Mouse (Mus musculus) embryonic facial prominence, embryonic 10.5 days (tissue): ENCODE measurements around the gene Angptl7. TPM values are rescaled to one million over a fixed set of nuclear protein-coding genes. Genes with fewer than 3 reads are reported as not detected.
A peak's percentile ranks its signal among the peaks of the same experiment; 100 is the strongest.

Experiments
- DNase-seq: peaks from one replicate; pipeline ENCODE4 v3.0.0-alpha.2; 2017; ENCODE audit warnings: low spot score
- H3K27ac ChIP-seq: fragments of 300-500 bp; sonication (generic); replicated peaks from 2 replicates; pipeline ENCODE4 v1.5.1; 2016; ENCODE audit warnings: mild to moderate bottlenecking
- H3K27me3 ChIP-seq: fragments of 300-500 bp; sonication (generic); replicated peaks from 2 replicates; pipeline ENCODE4 v1.6.1; 2016; ENCODE audit warnings: low read depth, mild to moderate bottlenecking; ENCODE audit not compliant: poor library complexity, severe bottlenecking
- H3K36me3 ChIP-seq: fragments of 300-500 bp; sonication (generic); replicated peaks from 2 replicates; pipeline ENCODE4 v1.6.1; 2016; ENCODE audit warnings: mild to moderate bottlenecking, moderate library complexity
- H3K4me1 ChIP-seq: fragments of 300-500 bp; sonication (generic); 2 replicates; pipeline ENCODE4 v1.6.1; 2016
- H3K4me3 ChIP-seq: fragments of 300-500 bp; sonication (generic); 2 replicates; pipeline ENCODE4 v1.5.1; 2016; ENCODE audit warnings: mild to moderate bottlenecking, moderate library complexity
- H3K9me3 ChIP-seq: fragments of 300-500 bp; sonication (generic); 2 replicates; pipeline ENCODE4 v1.6.1; 2016; ENCODE audit warnings: mild to moderate bottlenecking
- WGBS: fragments of 180-500 bp; shearing (Covaris S2); methylation state at CpG from one replicate; pipeline ENCODE4 v1.1.7; 2016; 5-methylcytosine and 5-hydroxymethylcytosine counted together
- polyA plus RNA-seq: library from polyadenylated mRNA; unstranded; fragments of >200 nt; fragmentation: Nextera tagmentation; extraction: Ambion mirVana; gene quantifications from 2 replicates; pipeline ENCODE4 v1.2.1, GENCODE M21; 2016

Angptl7 gene
- 0.23 and 0.37 TPM in 2 replicates for polyA plus RNA-seq

DNA sequence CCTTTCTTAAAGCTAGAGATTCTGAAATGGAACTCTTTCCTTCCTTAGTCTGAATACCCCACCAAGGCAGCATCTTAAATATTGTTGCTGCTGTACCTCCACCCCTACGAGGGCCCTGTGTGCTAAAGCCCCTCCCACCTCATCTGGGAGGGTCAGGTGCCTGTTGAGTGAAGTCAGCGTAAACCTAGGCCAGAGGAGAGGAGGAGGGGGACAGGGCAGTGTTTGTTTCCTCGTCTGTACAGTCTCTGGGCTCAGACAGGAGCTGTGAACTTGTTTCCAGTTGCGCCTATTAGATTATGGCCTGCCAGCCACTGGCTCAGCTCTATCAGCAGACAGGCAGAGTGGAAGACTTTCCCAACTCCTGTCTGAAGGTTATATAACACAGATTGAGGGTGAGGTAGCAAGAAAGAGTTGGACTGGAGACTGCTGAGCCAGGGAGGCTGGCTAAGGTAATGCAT is at the start of gene Angptl7:
Gene Angptl7, minus strand, starts transcription at position 51 of the 458 bp plus-strand sequence.
- 71% methylated on average over 4 of the region's 4 CpGs for WGBS
- no peak within 1 kb of the TSS for H3K27ac ChIP-seq
- H3K27me3 ChIP-seq, result no peaks in the 10 kb centered on the region
- no peak within 1 kb of the TSS for H3K4me3 ChIP-seq
- DNase-seq, result no peak
- no peaks in the 10 kb centered on the region for H3K9me3 ChIP-seq
- H3K4me1 ChIP-seq, result no peaks in the 10 kb centered on the region
- peaks cover 96% of the 10 kb centered on the region for H3K36me3 ChIP-seq

DNA sequence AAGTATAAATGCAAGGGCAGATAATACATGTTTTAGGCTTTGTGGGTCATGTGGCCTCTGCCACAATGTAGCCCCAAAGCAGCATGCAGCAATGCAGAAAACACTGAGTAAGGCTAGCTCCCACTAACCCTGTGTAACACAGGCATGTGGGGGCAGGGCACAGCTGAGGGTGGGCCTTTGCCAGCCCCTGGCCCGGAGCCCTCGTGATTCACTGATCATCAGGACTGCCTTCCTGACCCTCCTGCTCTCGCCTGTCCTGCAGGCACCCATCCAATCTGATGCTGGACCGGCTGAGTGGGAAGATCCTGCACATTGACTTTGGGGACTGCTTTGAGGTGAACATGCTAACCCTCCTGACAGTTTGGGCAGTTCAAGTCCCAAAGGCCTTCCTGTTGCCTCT is 48.8 kb upstream of the Angptl7 start:
- H3K27me3 ChIP-seq, result no peaks in the 10 kb centered on the region
- no peak for DNase-seq
- peaks cover 99% of the 10 kb centered on the region for H3K36me3 ChIP-seq
- no peaks in the 10 kb centered on the region for H3K9me3 ChIP-seq
- no peaks in the 10 kb centered on the region for H3K4me1 ChIP-seq
- H3K27ac ChIP-seq, result no peak overlapping the region
- H3K4me3 ChIP-seq, result no peak overlapping the region
- WGBS, result 91% methylated on average over 4 of the region's 4 CpGs

DNA sequence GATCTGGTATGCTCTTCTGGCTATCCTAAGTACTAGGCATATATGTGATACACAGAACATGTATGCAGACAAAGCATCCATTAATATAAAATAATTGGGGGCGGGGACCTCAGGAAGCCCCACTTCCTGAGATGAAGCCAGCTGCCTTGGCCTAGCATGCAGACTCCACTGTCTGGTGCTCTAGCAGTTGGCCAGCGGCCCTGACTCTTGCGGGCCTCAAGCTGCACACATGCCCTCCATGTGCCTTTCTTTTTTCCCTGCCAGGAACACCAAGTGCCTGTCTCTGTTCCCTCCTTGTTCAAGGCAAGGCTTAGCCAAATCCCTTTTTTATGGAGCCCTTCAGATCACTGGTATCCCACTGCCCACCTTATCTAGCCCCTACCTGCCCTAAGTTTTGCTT is 35.6 kb upstream of the Angptl7 start:
- H3K4me3 ChIP-seq, result no peak overlapping the region
- WGBS, result 90% methylated on average over 3 of the region's 3 CpGs
- peaks cover 100% of the 10 kb centered on the region for H3K36me3 ChIP-seq

DNA sequence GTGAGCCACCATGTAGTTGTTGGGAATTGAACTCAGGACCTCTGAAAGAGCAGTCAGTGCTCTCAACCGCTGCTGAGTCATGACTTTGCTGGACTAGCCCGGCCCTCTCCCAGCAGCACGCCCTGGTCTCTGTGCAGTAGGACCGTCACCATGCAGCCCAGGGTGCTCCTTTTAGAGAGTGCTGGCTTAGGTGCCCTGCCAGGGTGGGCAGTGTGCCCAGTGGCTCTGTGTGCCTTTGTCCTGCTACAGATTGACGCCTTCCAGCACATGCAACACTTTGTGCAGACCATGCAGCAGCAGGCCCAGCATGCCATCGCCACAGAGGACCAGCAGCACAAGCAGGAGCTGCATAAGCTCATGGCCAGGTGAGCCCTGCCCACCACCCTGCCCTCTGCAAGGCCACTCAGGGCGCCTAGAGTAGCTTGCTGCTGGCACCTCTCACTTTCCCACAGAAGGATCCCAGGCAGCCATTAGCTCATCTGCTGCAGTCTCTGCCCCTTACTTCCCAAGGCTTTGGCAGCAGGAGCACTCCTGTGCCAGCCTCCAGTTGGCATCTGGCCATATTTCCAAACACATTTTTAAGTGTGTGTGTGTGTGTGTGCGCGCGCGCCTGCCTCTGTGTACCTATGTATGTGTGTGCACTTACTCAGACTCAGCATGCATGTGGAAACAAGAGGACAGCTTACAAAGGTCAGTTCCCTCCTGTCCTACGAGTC is 33.5 kb upstream of the Angptl7 start:
- Histone ChIP-seq H3K27ac (no peak overlapping the region), H3K27me3 (no peaks in the 10 kb centered on the region), H3K4me1 (no peaks in the 10 kb centered on the region), H3K9me3 (no peaks in the 10 kb centered on the region), H3K36me3 (peaks cover 97% of the 10 kb centered on the region), H3K4me3 (no peak overlapping the region)
- no peak for DNase-seq
- 90% methylated on average over 12 of the region's 12 CpGs for WGBS

More for the DNA sequence above, 35.6 kb upstream of the Angptl7 start:
- H3K4me1 ChIP-seq, result no peaks in the 10 kb centered on the region
- no peak overlapping the region for H3K27ac ChIP-seq
- no peak for DNase-seq
- H3K9me3 ChIP-seq, result no peaks in the 10 kb centered on the region
- H3K27me3 ChIP-seq, result no peaks in the 10 kb centered on the region

DNA sequence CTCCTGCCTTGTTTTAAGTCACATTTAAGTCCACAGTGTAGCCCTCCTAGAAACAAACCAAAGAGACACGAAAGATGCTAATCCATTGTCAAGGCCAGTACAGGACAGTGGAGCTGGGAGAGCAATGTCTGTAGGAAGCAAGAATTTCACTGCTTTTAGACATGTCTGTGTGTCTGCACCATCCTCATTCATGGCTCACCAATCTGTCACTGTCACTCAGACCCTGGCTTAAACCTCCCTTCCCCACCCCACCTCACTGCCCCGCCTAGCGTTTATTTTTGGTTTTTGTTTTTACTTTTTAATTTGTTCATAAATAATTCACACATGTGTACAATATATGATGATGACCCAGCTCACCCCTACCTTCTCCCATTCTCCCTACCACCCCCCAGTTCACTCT is 32.3 kb upstream of the Angptl7 start:
- no peak for DNase-seq
- Histone ChIP-seq H3K27ac (no peak overlapping the region), H3K36me3 (peaks cover 95% of the 10 kb centered on the region), H3K27me3 (no peaks in the 10 kb centered on the region), H3K4me3 (no peak overlapping the region), H3K4me1 (no peaks in the 10 kb centered on the region), H3K9me3 (no peaks in the 10 kb centered on the region)
- 88% methylated on average over 3 of the region's 3 CpGs for WGBS

DNA sequence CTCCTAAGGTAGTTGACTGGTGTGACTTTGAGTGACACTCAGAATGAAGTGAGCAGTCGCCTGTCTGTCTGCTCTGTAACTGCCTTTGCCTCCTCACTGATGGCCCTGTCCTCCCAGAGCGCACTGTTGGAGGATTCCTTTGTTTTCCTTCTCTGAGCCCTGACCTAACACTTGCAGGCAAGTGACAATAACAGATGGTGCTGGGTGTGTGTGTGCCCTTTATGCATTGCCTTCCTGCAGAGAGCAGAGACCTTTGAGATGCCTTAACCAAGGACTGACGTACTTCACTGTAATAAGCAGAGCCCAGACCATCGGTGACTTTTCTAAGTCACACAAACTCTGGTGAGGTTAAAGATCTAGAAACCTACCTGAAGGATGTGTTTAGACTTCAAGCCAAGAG is 31.1 kb upstream of the Angptl7 start:
- H3K27me3 ChIP-seq, result no peaks in the 10 kb centered on the region
- no peak overlapping the region for H3K27ac ChIP-seq
- no peak for DNase-seq
- H3K4me3 ChIP-seq, result no peak overlapping the region
- H3K36me3 ChIP-seq, result peaks cover 95% of the 10 kb centered on the region
- H3K4me1 ChIP-seq, result no peaks in the 10 kb centered on the region
- 84% methylated on average over 4 of the region's 4 CpGs for WGBS
- H3K9me3 ChIP-seq, result no peaks in the 10 kb centered on the region

DNA sequence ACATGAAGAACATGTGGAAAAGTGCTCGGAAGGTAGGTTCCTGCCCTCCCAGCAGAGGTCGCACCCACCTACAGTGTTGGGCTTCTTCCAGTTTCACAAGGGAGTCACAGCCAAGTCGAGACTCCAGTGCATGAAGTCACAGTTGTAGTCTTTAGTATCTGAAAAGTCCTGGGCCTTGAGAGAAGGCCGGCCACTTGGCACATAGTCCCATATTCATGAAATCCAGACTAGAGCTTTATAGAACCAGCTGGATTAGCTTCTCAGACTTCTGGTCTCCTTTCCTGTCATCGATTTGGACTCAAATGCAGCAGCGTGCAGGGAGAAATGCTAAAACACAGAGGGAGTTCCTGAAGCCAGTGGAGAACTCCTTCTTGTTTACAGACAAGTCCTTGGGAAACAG is 30.5 kb upstream of the Angptl7 start:
- DNase-seq, result no peak
- Histone ChIP-seq H3K4me3 (no peak overlapping the region), H3K9me3 (no peaks in the 10 kb centered on the region), H3K4me1 (no peaks in the 10 kb centered on the region), H3K27me3 (no peaks in the 10 kb centered on the region), H3K36me3 (peaks cover 95% of the 10 kb centered on the region), H3K27ac (no peak overlapping the region)
- WGBS, result 91% methylated on average over 6 of the region's 6 CpGs

DNA sequence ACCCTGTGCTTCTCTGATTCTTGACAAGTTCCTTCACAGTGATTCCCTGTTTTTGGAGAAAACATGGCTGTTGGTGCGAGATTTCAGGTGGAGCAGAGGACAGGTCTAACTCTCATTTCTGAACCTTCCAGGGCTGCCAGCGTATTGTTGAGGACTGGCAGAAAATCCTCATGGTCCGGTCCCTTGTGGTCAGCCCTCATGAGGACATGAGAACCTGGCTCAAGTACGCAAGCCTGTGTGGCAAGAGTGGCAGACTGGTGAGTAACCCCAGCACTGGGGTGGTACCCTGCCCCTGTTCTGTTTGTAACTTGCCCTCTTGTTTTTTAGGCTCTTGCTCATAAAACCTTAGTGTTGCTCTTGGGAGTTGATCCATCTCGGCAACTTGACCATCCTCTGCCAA is 30.1 kb upstream of the Angptl7 start:
- 93% methylated on average over 5 of the region's 5 CpGs for WGBS
- Histone ChIP-seq H3K36me3 (peaks cover 95% of the 10 kb centered on the region), H3K4me1 (no peaks in the 10 kb centered on the region), H3K27ac (no peak overlapping the region), H3K9me3 (no peaks in the 10 kb centered on the region), H3K27me3 (no peaks in the 10 kb centered on the region), H3K4me3 (no peak overlapping the region)
- no peak for DNase-seq

DNA sequence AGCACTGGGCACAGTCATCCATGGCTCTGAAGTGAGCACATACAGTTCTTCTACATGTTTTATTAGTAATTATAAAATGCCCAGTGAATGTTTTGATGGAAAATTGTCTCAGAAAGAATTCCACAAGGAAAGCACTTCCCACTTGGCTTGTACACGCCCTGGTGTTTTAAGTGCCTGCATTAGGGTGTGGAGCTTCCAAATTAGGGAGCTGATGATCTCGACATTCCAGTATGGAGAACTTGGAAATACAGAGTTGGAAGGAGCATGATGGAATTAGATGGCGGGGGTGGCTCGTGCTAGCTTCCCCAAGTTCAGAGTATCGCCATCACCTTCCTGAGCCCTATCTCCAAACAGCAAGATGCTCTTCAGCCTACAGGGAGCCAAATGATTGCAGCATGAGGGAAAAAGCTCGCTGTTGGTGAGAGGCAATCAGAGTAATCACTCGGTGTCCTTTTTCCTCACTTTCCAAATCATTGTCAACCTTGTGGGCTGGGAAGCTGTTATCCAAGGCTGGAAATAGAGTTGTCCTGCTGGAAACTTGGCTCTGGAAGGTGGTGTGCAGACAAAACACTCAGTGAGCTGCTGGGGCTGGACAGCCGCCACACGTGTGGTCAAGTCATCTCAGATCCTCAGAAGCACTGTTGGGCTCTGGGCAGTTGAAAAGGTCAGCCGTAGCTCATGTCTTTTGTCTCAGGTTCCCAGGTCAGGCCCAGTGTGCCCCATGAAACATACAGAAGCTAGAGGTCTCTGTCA is 27.1 kb upstream of the Angptl7 start:
- Histone ChIP-seq H3K27me3 (no peaks in the 10 kb centered on the region), H3K36me3 (peaks cover 95% of the 10 kb centered on the region), H3K4me1 (no peaks in the 10 kb centered on the region), H3K4me3 (no peak overlapping the region), H3K9me3 (no peaks in the 10 kb centered on the region), H3K27ac (no peak overlapping the region)
- no peak for DNase-seq
- 93% methylated on average over 10 of the region's 10 CpGs for WGBS

DNA sequence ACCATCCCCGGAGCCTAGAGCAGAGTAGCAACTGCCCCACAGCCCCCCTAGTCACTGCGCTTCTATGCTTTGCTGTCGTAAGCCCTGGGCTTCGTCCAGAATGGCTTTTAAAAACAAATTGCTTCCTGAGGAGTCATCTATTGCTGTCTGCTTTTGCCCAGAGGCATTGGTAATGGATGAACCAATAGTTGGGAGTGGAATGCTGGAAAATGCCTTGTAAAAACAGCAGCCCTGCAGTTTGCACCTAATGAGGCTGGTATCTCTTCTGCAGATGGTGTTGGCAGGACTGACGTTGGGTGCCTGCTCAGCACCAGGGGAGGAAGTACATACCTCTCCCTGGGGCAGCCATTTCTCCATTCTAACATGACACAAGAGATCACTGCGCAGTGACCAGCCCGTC is 23.3 kb upstream of the Angptl7 start:
- H3K9me3 ChIP-seq, result no peaks in the 10 kb centered on the region
- no peak overlapping the region for H3K27ac ChIP-seq
- H3K4me3 ChIP-seq, result no peak overlapping the region
- peaks cover 3% of the 10 kb centered on the region for H3K4me1 ChIP-seq
- peaks cover 94% of the 10 kb centered on the region for H3K36me3 ChIP-seq
- no peak for DNase-seq
- no peaks in the 10 kb centered on the region for H3K27me3 ChIP-seq
- 81% methylated on average over 7 of the region's 7 CpGs for WGBS

DNA sequence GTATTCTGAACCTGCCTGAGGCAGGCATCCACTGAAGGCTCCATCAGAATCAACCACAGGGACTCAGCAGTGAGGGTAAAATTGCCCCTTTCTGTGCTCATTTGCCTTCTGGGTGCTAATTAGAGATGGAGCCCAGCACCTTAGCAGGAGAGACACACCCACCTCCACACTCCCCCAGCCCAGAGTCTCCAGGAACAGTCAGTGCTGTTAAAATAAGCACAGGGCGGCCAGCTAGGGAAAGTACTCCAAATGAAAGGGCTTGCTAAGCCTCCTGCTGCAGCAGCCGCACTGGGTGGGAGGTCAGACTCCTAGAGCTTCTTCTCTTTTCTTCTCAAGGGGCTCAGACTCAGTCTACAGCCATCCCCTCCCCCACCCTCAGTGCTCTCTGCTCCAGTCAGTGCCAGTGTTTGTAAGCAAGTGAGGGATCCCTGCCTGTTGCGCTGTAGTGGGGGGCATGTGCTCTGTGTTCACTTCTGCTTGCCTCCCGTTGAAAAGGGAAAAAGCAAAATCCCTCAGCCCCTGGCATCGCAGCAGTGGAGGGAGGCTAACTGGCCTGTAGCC is 18.1 kb upstream of the Angptl7 start:
- 26% methylated on average over 5 of the region's 5 CpGs for WGBS
- peaks cover 12% of the 10 kb centered on the region for H3K4me1 ChIP-seq
- H3K9me3 ChIP-seq, result no peaks in the 10 kb centered on the region
- no peaks in the 10 kb centered on the region for H3K27me3 ChIP-seq
- peaks cover 95% of the 10 kb centered on the region for H3K36me3 ChIP-seq
- peak; percentile 19 for DNase-seq
- no peak overlapping the region for H3K4me3 ChIP-seq
- H3K27ac ChIP-seq, result peak overlapping the region; percentile 51

DNA sequence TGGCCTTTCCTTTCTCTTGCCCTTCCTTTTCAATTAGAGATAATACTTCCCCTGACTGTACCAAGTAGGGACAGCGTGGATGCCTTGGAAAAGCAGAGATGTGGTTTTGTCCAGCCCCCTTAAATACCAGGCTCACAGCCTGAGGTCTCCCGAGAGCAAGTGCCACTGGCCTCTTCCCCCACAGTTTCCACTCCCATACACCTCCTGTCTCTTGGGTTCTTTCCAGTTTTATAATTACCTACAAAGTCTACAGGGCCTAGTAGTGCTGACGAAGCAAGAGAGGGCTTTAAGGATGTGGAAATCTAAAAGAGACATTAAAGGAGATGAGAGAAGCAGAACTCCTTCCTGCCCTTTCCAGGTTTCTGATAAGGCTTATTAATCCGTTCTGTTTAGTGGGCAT is 17.5 kb upstream of the Angptl7 start:
- 54% methylated on average over 4 of the region's 4 CpGs for WGBS
- Histone ChIP-seq H3K9me3 (no peaks in the 10 kb centered on the region), H3K4me1 (peaks cover 12% of the 10 kb centered on the region), H3K36me3 (peaks cover 95% of the 10 kb centered on the region), H3K27me3 (no peaks in the 10 kb centered on the region), H3K27ac (no peak overlapping the region), H3K4me3 (no peak overlapping the region)
- no peak for DNase-seq

DNA sequence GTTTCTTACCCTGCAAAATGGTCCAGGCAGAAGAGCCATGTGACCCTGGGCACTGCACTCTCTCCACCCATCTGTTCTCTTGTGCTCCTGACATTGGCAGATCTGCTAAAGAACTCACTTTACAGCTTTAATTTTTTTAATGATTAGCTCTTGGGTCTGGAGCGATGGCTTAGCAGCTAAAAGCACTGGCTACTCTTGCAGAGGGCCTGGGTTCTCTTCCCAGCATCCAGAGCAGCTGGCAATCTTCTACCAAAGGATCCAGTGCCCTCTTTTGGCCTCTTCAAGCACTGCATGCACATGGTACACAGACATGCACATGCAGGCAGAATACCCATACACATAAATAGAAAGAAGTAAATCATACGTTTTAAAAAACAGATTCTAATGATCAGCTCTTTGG is 15.1 kb upstream of the Angptl7 start:
- DNase-seq, result no peak
- peaks cover 97% of the 10 kb centered on the region for H3K36me3 ChIP-seq
- H3K4me1 ChIP-seq, result peaks cover 12% of the 10 kb centered on the region
- no peak overlapping the region for H3K27ac ChIP-seq
- no peaks in the 10 kb centered on the region for H3K27me3 ChIP-seq
- H3K9me3 ChIP-seq, result no peaks in the 10 kb centered on the region
- no peak overlapping the region for H3K4me3 ChIP-seq
- WGBS, result 95% methylated on average over 2 of the region's 2 CpGs
